Mouse (Mus musculus) frontal cortex, adult 2 months (tissue): ENCODE data around the gene Slc47a2. TPM values are rescaled to one million over a fixed set of nuclear protein-coding genes. Genes with fewer than 3 reads are reported as not detected.

Experiments used
- DNase-seq, 2 experiments: peaks; one replicate each; pipeline ENCODE4 v3.0.0; 2022; ENCODE audit warnings: low spot score in 1 of 2; ENCODE audit errors: extremely low spot score in 1 of 2
- polyA plus RNA-seq: library from polyadenylated mRNA; depleted of rRNA; stranded (reverse); fragments of >200 nt; gene quantifications from 2 replicates; pipeline ENCODE4 v1.2.3, GENCODE M21; 2012; rRNA removed

Slc47a2 gene
- polyA plus RNA-seq, result 0.14 and 0.27 TPM in 2 replicates

GRCm38 (mm10) chr11:61342505-61343420 lies at the start of gene Slc47a2:
Slc47a2 (minus strand) TSS chr11:61342860.
- DNase-seq, result peak in 1 of 2 experiments; percentile 10

GRCm38 (mm10) chr11:61388936-61389335 lies 46.3 kb upstream of the Slc47a2 start:
- DNase-seq, result no peak

GRCm38 (mm10) chr11:61388012-61388411 lies 45.4 kb upstream of the Slc47a2 start:
- DNase-seq, result peak in 1 of 2 experiments; percentile 58

- DNase-seq, result no peak
Measured at GRCm38 (mm10) chr11:61387233-61387632, 44.6 kb upstream of the Slc47a2 start.

- no peak for DNase-seq
Measured at GRCm38 (mm10) chr11:61385725-61386124, 43.1 kb upstream of the Slc47a2 start.

- no peak for DNase-seq
Measured at GRCm38 (mm10) chr11:61381272-61381671, 38.6 kb upstream of the Slc47a2 start.

- DNase-seq, result no peak
Measured at GRCm38 (mm10) chr11:61378651-61379050, 36.0 kb upstream of the Slc47a2 start.

GRCm38 (mm10) chr11:61377881-61378613 lies 35.4 kb upstream of the Slc47a2 start, which contains the start of gene Slc47a1:
Slc47a1 (minus strand) TSS chr11:61378345.
- no peak for DNase-seq

GRCm38 (mm10) chr11:61368668-61369067 lies 26.0 kb upstream of the Slc47a2 start:
- no peak for DNase-seq

GRCm38 (mm10) chr11:61366517-61367273 lies 24.0 kb upstream of the Slc47a2 start:
- DNase-seq, result no peak

- DNase-seq, result no peak
Measured at GRCm38 (mm10) chr11:61365938-61366337, 23.3 kb upstream of the Slc47a2 start.

GRCm38 (mm10) chr11:61364096-61364495 lies 21.4 kb upstream of the Slc47a2 start:
- DNase-seq, result no peak

GRCm38 (mm10) chr11:61361515-61362190 lies 19.0 kb upstream of the Slc47a2 start:
- no peak for DNase-seq

- no peak for DNase-seq
Measured at GRCm38 (mm10) chr11:61356600-61356999, 13.9 kb upstream of the Slc47a2 start.

- no peak for DNase-seq
Measured at GRCm38 (mm10) chr11:61356111-61356510, 13.5 kb upstream of the Slc47a2 start.

GRCm38 (mm10) chr11:61355351-61355750 lies 12.7 kb upstream of the Slc47a2 start:
- no peak for DNase-seq

GRCm38 (mm10) chr11:61354346-61354745 lies 11.7 kb upstream of the Slc47a2 start:
- DNase-seq, result no peak

- no peak for DNase-seq
Measured at GRCm38 (mm10) chr11:61353038-61353437, 10.4 kb upstream of the Slc47a2 start.

- no peak for DNase-seq
Measured at GRCm38 (mm10) chr11:61352138-61352651, 9.5 kb upstream of the Slc47a2 start.

- peak; percentile 21 to 74 for DNase-seq
Measured at GRCm38 (mm10) chr11:61349337-61349736, 6.7 kb upstream of the Slc47a2 start.
